Mouse (Mus musculus): ENCODE measurements around the gene Xkrx. TPM values are rescaled to one million over a fixed set of nuclear protein-coding genes. Genes with fewer than 3 reads are reported as not detected.
"Not testable (repeated sequence)": the region's sequence is repeated elsewhere in the genome, so short reads cannot be mapped to it uniquely, and the experiment has no call there.

Gene Xkrx
- polyA plus RNA-seq (2012; fragmentation: generic; extraction: Trizol) = 0.02 TPM

- Histone ChIP-seq H3K4me2 (ENCODE audit: low read depth) (no peak within 1 kb of the TSS), H3K4me3 (no peak within 1 kb of the TSS), H3K79me2 (ENCODE audit: control insufficient read depth, insufficient read depth) (no peaks in the 10 kb centered on the region), H3ac (ENCODE audit: control insufficient read depth, insufficient read length) (no peak within 1 kb of the TSS), H3K27me3 (ENCODE audit: control insufficient read depth, insufficient read depth, insufficient read length) (no peaks in the 10 kb centered on the region), H3K36me3 (ENCODE audit: control insufficient read depth, insufficient read depth) (no peaks in the 10 kb centered on the region)
- TF ChIP-seq POLR2A (IDR thresholded peaks at IDR 0.05; ENCODE audit: insufficient read length, low read depth) (no peak), TCF12 (IDR thresholded peaks at IDR 0.05; ENCODE audit: insufficient read depth, poor library complexity, severe bottlenecking) (no peak), MYOD1 (IDR thresholded peaks at IDR 0.05; ENCODE audit: control insufficient read depth in 1 of 3, insufficient read length in 2 of 3, low read depth in 2 of 3) (peak in 1 of 3 experiments; percentile 38), MYOG (IDR thresholded peaks at IDR 0.05; ENCODE audit: control insufficient read depth in 1 of 3, insufficient read depth in 1 of 3, insufficient read length in 2 of 3, low read depth in 2 of 3) (no peak), CEBPB (IDR thresholded peaks at IDR 0.05; ENCODE audit: insufficient read depth, poor library complexity, severe bottlenecking) (no peak), E2F4 (IDR thresholded peaks at IDR 0.05; ENCODE audit: insufficient read depth) (no peak), MAX (IDR thresholded peaks at IDR 0.05; ENCODE audit: low read depth) (no peak), REST (IDR thresholded peaks at IDR 0.05; ENCODE audit: insufficient read depth, insufficient read length) (no peak)
Observed at GRCm38 (mm10) chrX:134162043-134162720, at the start of gene Xkrx. TSS of gene Xkrx (minus strand) at chrX:134162076.

GRCm38 (mm10) chrX:134211151-134211642, 49.3 kb upstream of the Xkrx start:
- no peaks in the 10 kb centered on the region for H3K79me2 ChIP-seq (ENCODE audit: control insufficient read depth, insufficient read depth)
- no peak overlapping the region for H3K4me2 ChIP-seq (ENCODE audit: low read depth)
- no peak overlapping the region for H3ac ChIP-seq (ENCODE audit: control insufficient read depth, insufficient read length)
- no peak overlapping the region for H3K4me3 ChIP-seq
- TF ChIP-seq TCF12 (IDR thresholded peaks at IDR 0.05; ENCODE audit: insufficient read depth, poor library complexity, severe bottlenecking) (no peak), REST (IDR thresholded peaks at IDR 0.05; ENCODE audit: insufficient read depth, insufficient read length) (no peak), POLR2A (IDR thresholded peaks at IDR 0.05; ENCODE audit: insufficient read length, low read depth) (no peak), USF1 (IDR thresholded peaks at IDR 0.05; ENCODE audit: low read depth) (no peak), TCF3 (IDR thresholded peaks at IDR 0.05; ENCODE audit: insufficient read length, low read depth) (no peak), CEBPB (IDR thresholded peaks at IDR 0.05; ENCODE audit: insufficient read depth, poor library complexity, severe bottlenecking) (no peak), SRF (IDR thresholded peaks at IDR 0.05; ENCODE audit: control insufficient read depth, insufficient read length, low read depth) (no peak), E2F4 (IDR thresholded peaks at IDR 0.05; ENCODE audit: insufficient read depth) (no peak), MYOD1 (IDR thresholded peaks at IDR 0.05; ENCODE audit: control insufficient read depth in 1 of 3, insufficient read length in 2 of 3, low read depth in 2 of 3) (no peak), POLR2AphosphoS2 (IDR thresholded peaks at IDR 0.05; ENCODE audit: insufficient read length, low read depth) (no peak), MAX (IDR thresholded peaks at IDR 0.05; ENCODE audit: low read depth) (no peak), MYOG (IDR thresholded peaks at IDR 0.05; ENCODE audit: control insufficient read depth in 1 of 3, insufficient read depth in 1 of 3, insufficient read length in 2 of 3, low read depth in 2 of 3) (no peak)
- no peaks in the 10 kb centered on the region for H3K27me3 ChIP-seq (ENCODE audit: control insufficient read depth, insufficient read depth, insufficient read length)
- no peaks in the 10 kb centered on the region for H3K36me3 ChIP-seq (ENCODE audit: control insufficient read depth, insufficient read depth)

GRCm38 (mm10) chrX:134208491-134208890, 46.6 kb upstream of the Xkrx start:
- Histone ChIP-seq H3ac (ENCODE audit: control insufficient read depth, insufficient read length) (no peak overlapping the region), H3K36me3 (ENCODE audit: control insufficient read depth, insufficient read depth) (no peaks in the 10 kb centered on the region), H3K79me2 (ENCODE audit: control insufficient read depth, insufficient read depth) (no peaks in the 10 kb centered on the region), H3K27me3 (ENCODE audit: control insufficient read depth, insufficient read depth, insufficient read length) (no peaks in the 10 kb centered on the region), H3K4me2 (ENCODE audit: low read depth) (no peak overlapping the region), H3K4me3 (no peak overlapping the region)
- no peak for TF ChIP-seq REST (IDR thresholded peaks at IDR 0.05; ENCODE audit: insufficient read depth, insufficient read length)
- TF ChIP-seq POLR2A (IDR thresholded peaks at IDR 0.05; ENCODE audit: insufficient read length, low read depth) = no peak
- TF ChIP-seq TCF12 (IDR thresholded peaks at IDR 0.05; ENCODE audit: insufficient read depth, poor library complexity, severe bottlenecking) = no peak
- no peak for TF ChIP-seq CEBPB (IDR thresholded peaks at IDR 0.05; ENCODE audit: insufficient read depth, poor library complexity, severe bottlenecking)
- no peak for TF ChIP-seq TCF3 (IDR thresholded peaks at IDR 0.05; ENCODE audit: insufficient read length, low read depth)
- no peak for TF ChIP-seq MYOD1 (IDR thresholded peaks at IDR 0.05; ENCODE audit: control insufficient read depth in 1 of 3, insufficient read length in 2 of 3, low read depth in 2 of 3)

- not testable (repeated sequence) for H3K4me2 ChIP-seq (ENCODE audit: low read depth); H3K27me3 ChIP-seq (ENCODE audit: control insufficient read depth, insufficient read depth, insufficient read length); H3K4me3 ChIP-seq; H3K79me2 ChIP-seq (ENCODE audit: control insufficient read depth, insufficient read depth); H3ac ChIP-seq (ENCODE audit: control insufficient read depth, insufficient read length); H3K36me3 ChIP-seq (ENCODE audit: control insufficient read depth, insufficient read depth)
Observed at GRCm38 (mm10) chrX:134187201-134187600, 25.3 kb upstream of the Xkrx start, which contains the start of gene Arl13a. TSS of gene Arl13a (plus strand) at chrX:134187501.

GRCm38 (mm10) chrX:134174699-134175098, 12.8 kb upstream of the Xkrx start:
- Histone ChIP-seq H3K4me2 (ENCODE audit: low read depth) (no peak overlapping the region), H3K27me3 (ENCODE audit: control insufficient read depth, insufficient read depth, insufficient read length) (no peaks in the 10 kb centered on the region), H3K36me3 (ENCODE audit: control insufficient read depth, insufficient read depth) (no peaks in the 10 kb centered on the region), H3K4me3 (no peak overlapping the region), H3ac (ENCODE audit: control insufficient read depth, insufficient read length) (no peak overlapping the region), H3K79me2 (ENCODE audit: control insufficient read depth, insufficient read depth) (no peaks in the 10 kb centered on the region)
- TF ChIP-seq MYOD1 (IDR thresholded peaks at IDR 0.05; ENCODE audit: control insufficient read depth in 1 of 3, insufficient read length in 2 of 3, low read depth in 2 of 3) (no peak), SRF (IDR thresholded peaks at IDR 0.05; ENCODE audit: control insufficient read depth, insufficient read length, low read depth) (no peak), POLR2AphosphoS2 (IDR thresholded peaks at IDR 0.05; ENCODE audit: insufficient read length, low read depth) (no peak), TCF3 (IDR thresholded peaks at IDR 0.05; ENCODE audit: insufficient read length, low read depth) (no peak), USF1 (IDR thresholded peaks at IDR 0.05; ENCODE audit: low read depth) (no peak), MYOG (IDR thresholded peaks at IDR 0.05; ENCODE audit: control insufficient read depth in 1 of 3, insufficient read depth in 1 of 3, insufficient read length in 2 of 3, low read depth in 2 of 3) (no peak), TCF12 (IDR thresholded peaks at IDR 0.05; ENCODE audit: insufficient read depth, poor library complexity, severe bottlenecking) (no peak), REST (IDR thresholded peaks at IDR 0.05; ENCODE audit: insufficient read depth, insufficient read length) (no peak), MAX (IDR thresholded peaks at IDR 0.05; ENCODE audit: low read depth) (no peak), E2F4 (IDR thresholded peaks at IDR 0.05; ENCODE audit: insufficient read depth) (no peak), POLR2A (IDR thresholded peaks at IDR 0.05; ENCODE audit: insufficient read length, low read depth) (no peak), CEBPB (IDR thresholded peaks at IDR 0.05; ENCODE audit: insufficient read depth, poor library complexity, severe bottlenecking) (no peak)

Data from myocyte (in vitro differentiated cells).